Mouse (Mus musculus) heart, embryonic 11.5 days (tissue): Measurements from ENCODE around the gene Ndc80. TPM values are rescaled to one million over a fixed set of nuclear protein-coding genes. Genes with fewer than 3 reads are reported as not detected.

Experiments used
- ATAC-seq: fragments of 200-750 bp; cut with Nextera tagmentation; replicated peaks from 2 replicates; pipeline ENCODE4 v1.8.0; 2017; ENCODE audit warnings: moderate library complexity; ENCODE audit not compliant: insufficient number of reproducible peaks, low FRiP score, low TSS enrichment
- H3K27ac ChIP-seq: fragments of 300-500 bp; sonication (generic); 2 replicates; pipeline ENCODE4 v1.5.1; 2014; ENCODE audit warnings: mild to moderate bottlenecking, low read depth, low read length
- H3K27me3 ChIP-seq: fragments of 300-500 bp; sonication (generic); 2 replicates; pipeline ENCODE4 v1.6.1; 2014; ENCODE audit warnings: mild to moderate bottlenecking, low read length, mixed read lengths; ENCODE audit not compliant: control insufficient read depth, insufficient read depth
- H3K36me3 ChIP-seq: fragments of 300-500 bp; sonication (generic); 2 replicates; pipeline ENCODE4 v1.6.1; 2014; ENCODE audit warnings: mild to moderate bottlenecking, low read length, moderate library complexity, mixed read lengths; ENCODE audit not compliant: control insufficient read depth, insufficient read depth
- H3K4me1 ChIP-seq: fragments of 300-500 bp; sonication (generic); 2 replicates; pipeline ENCODE4 v1.6.1; 2014; ENCODE audit warnings: low read length; ENCODE audit not compliant: control insufficient read depth, insufficient read depth
- H3K4me2 ChIP-seq: fragments of 300-500 bp; sonication (generic); 2 replicates; pipeline ENCODE4 v1.6.1; 2014; ENCODE audit warnings: mild to moderate bottlenecking, moderate library complexity
- H3K4me3 ChIP-seq: fragments of 300-500 bp; sonication (generic); 2 replicates; pipeline ENCODE4 v1.5.1; 2014; ENCODE audit warnings: low read depth, low read length
- H3K9ac ChIP-seq: fragments of 300-500 bp; sonication (generic); 2 replicates; pipeline ENCODE4 v1.6.1; 2014; ENCODE audit warnings: mild to moderate bottlenecking, low read depth, low read length, moderate library complexity
- H3K9me3 ChIP-seq: fragments of 300-500 bp; sonication (generic); replicated peaks from 2 replicates; pipeline ENCODE4 v1.6.1; 2016; ENCODE audit warnings: low read length; ENCODE audit not compliant: control insufficient read depth
- WGBS: fragments of 180-500 bp; shearing (Covaris S2); extraction: QIAGEN DNeasy Blood & Tissue Kit; methylation state at CpG from one replicate; pipeline ENCODE4 v1.1.7; 2014; ENCODE audit not compliant: insufficient replicate concordance; 5-methylcytosine and 5-hydroxymethylcytosine counted together
- polyA plus RNA-seq: library from polyadenylated mRNA; unstranded; fragments of >200 nt; fragmentation: Nextera tagmentation; extraction: Ambion mirVana; gene quantifications from 2 replicates; pipeline ENCODE4 v1.2.1, GENCODE M21; 2014

Ndc80 gene
- polyA plus RNA-seq, 1 experiment from 2014 or later: 41.2 TPM

GRCm38 (mm10) chr17:71486231-71486851 is 40.3 kb downstream of the Ndc80 start:
- 38% methylated on average over 8 of the region's 8 CpGs for WGBS
- 0 out of 2 replicates have a peak overlapping the region, but pooled peaks have one; percentile 8 for H3K9ac ChIP-seq
- ATAC-seq: no peak
- peak overlapping the region; percentile 3 for H3K4me2 ChIP-seq
- no peak overlapping the region for H3K4me3 ChIP-seq
- H3K9me3 ChIP-seq: no peaks in the 10 kb centered on the region
- no peaks in the 10 kb centered on the region for H3K36me3 ChIP-seq
- no peaks in the 10 kb centered on the region for H3K4me1 ChIP-seq
- H3K27me3 ChIP-seq: no peaks in the 10 kb centered on the region
- H3K27ac ChIP-seq: no peak overlapping the region

GRCm38 (mm10) chr17:71485791-71486230 is 40.8 kb downstream of the Ndc80 start:
- H3K36me3 ChIP-seq: no peaks in the 10 kb centered on the region
- no peak overlapping the region for H3K27ac ChIP-seq
- 67% methylated on average over 12 of the region's 12 CpGs for WGBS
- H3K4me1 ChIP-seq: no peaks in the 10 kb centered on the region
- peak overlapping the region; percentile 3 for H3K4me2 ChIP-seq
- no peak for ATAC-seq
- no peaks in the 10 kb centered on the region for H3K27me3 ChIP-seq
- H3K9me3 ChIP-seq: no peaks in the 10 kb centered on the region
- no peak overlapping the region for H3K4me3 ChIP-seq
- no peak overlapping the region for H3K9ac ChIP-seq

GRCm38 (mm10) chr17:71484711-71485110 is 41.9 kb downstream of the Ndc80 start:
- H3K9me3 ChIP-seq: no peaks in the 10 kb centered on the region
- H3K27me3 ChIP-seq: no peaks in the 10 kb centered on the region
- H3K27ac ChIP-seq: no peak overlapping the region
- no peak overlapping the region for H3K9ac ChIP-seq
- no peak for ATAC-seq
- WGBS: 82% methylated on average over 5 of the region's 5 CpGs
- no peaks in the 10 kb centered on the region for H3K4me1 ChIP-seq
- H3K36me3 ChIP-seq: no peaks in the 10 kb centered on the region
- H3K4me2 ChIP-seq: no peak overlapping the region
- no peak overlapping the region for H3K4me3 ChIP-seq

DNA sequence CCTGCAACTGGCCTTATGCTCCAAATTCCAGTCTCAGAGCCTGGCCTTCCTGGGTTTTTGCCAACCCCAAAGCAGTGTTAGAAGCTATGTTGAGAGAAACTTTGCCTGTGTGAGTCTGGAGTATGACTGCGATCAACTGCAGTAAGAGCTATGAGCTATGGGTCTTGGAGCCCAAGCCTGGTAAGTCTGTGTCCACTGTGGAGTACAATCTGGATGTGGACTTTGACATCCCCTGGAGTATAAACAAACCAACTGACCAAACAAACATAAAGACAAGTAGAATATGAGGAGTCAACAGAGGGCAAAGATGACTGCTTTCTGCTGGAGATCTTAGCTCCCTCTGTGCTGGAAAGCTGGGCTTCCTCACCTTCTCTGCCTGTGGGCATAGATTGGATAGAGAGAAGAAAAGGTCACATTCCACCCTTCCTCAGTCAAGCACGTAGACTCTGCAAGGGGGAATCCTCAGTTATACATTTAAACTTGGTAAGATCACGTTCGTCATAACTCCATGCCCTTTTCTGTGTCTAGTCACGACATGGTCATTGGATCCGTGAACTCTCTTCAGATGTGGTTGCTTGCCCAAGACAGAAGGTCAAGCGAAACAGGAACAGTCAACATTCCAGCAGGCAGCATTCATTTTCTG is 43.1 kb downstream of the Ndc80 start:
- WGBS: 84% methylated on average over 7 of the region's 7 CpGs
- no peak overlapping the region for H3K27ac ChIP-seq
- H3K4me3 ChIP-seq: no peak overlapping the region
- H3K4me2 ChIP-seq: no peak overlapping the region
- H3K9me3 ChIP-seq: no peaks in the 10 kb centered on the region
- H3K4me1 ChIP-seq: no peaks in the 10 kb centered on the region
- no peak overlapping the region for H3K9ac ChIP-seq
- no peaks in the 10 kb centered on the region for H3K36me3 ChIP-seq
- no peaks in the 10 kb centered on the region for H3K27me3 ChIP-seq
- no peak for ATAC-seq

DNA sequence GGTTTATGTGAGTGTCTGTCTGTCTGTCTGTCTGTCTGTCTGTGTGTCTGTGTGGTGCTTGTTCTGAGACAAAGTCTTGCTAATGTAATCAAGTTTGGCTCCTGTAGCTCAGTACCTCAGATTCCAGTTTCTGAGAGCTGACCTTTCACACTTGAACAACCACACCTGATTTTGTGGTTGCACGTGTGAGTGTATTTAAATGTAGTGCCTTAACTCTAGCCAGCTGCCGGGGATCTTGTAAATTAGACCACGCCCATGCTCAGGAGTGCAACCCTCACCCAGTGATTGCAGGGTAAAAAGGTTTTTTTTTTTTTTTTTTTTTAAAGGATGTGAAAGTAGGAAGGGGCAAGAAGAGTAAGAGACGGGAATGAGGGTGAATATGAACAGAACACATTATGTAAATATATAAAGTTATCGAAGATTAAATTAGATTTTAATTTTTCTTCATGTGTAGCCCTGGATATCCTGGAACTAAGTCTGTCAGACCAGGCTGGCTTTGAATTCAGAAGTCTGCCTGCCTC is 47.2 kb downstream of the Ndc80 start:
- Histone ChIP-seq H3K4me2 (no peak overlapping the region), H3K9ac (no peak overlapping the region), H3K27ac (no peak overlapping the region), H3K9me3 (no peaks in the 10 kb centered on the region), H3K36me3 (no peaks in the 10 kb centered on the region), H3K4me1 (no peaks in the 10 kb centered on the region), H3K27me3 (no peaks in the 10 kb centered on the region), H3K4me3 (no peak overlapping the region)
- WGBS: 55% methylated on average over 5 of the region's 5 CpGs
- no peak for ATAC-seq

DNA sequence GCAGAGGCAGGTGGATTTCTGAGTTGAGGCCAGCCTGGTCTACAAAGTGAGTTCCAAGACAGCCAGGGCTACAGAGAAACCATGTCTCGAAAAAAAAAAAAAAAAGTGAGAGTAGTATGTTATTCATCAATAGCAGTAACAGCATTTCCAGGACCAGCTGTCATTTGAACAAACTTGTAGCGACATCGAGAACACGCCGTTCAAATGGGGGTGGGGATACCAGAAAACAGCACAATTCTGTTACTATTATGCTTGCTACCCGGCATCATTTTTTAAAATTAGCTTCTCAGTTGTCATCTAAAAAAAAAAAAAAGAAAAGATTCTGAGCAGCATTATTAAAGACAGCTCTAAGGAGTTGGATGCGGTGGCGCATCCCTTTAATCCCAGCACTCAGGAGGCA is 49.2 kb downstream of the Ndc80 start:
- Histone ChIP-seq H3K4me2 (no peak overlapping the region), H3K9me3 (no peaks in the 10 kb centered on the region), H3K9ac (no peak overlapping the region), H3K27ac (no peak overlapping the region), H3K4me1 (peaks cover 6% of the 10 kb centered on the region), H3K4me3 (no peak overlapping the region), H3K27me3 (no peaks in the 10 kb centered on the region), H3K36me3 (no peaks in the 10 kb centered on the region)
- 90% methylated on average over 8 of the region's 8 CpGs for WGBS
- no peak for ATAC-seq

DNA sequence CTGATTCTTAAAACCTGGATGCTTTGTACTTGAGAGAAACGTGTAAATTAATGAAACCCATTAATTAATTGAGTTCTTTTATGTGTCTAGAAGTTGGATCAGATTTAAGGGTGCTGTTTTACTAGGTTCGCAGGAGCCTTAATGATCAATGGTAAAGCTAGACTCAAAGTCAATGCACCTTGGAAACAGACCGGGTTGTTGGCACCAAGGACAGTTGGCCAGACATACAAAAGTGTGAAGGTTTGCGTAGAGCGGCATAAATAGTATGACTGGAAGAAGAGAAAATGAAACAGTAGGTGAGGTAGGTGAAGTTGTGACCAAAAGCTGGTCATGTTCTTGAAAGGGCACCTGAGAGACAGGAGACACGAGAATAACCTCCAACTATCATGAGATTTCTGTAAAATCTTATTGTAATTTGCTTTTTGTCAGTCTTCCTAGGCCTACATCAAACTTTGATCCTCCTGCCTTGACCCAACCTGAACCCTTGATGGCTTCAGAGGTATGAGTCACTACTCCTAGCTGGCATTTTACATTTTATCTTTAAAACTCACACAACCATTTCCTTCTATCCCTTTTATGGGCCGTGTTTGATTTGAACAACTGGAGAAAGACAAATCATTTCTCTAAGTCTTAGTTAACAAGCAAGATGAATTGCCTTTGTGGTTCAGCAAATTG is 50.2 kb downstream of the Ndc80 start:
- Histone ChIP-seq H3K9ac (peak overlapping the region; percentile 93; the same call in 1 of the 2 replicates), H3K9me3 (no peaks in the 10 kb centered on the region), H3K4me3 (peak overlapping the region; percentile 93), H3K27ac (no peak overlapping the region), H3K4me1 (peaks cover 6% of the 10 kb centered on the region), H3K4me2 (peak overlapping the region; percentile 88), H3K27me3 (no peaks in the 10 kb centered on the region), H3K36me3 (no peaks in the 10 kb centered on the region)
- no peak for ATAC-seq
- whole genome bisulfite sequencing: 76% methylated on average over 7 of the region's 7 CpGs

GRCm38 (mm10) chr17:71475705-71476089 is 51.0 kb downstream of the Ndc80 start:
- Histone ChIP-seq H3K4me2 (peak overlapping the region; percentile 88), H3K27me3 (no peaks in the 10 kb centered on the region), H3K9me3 (no peaks in the 10 kb centered on the region), H3K4me1 (peaks cover 6% of the 10 kb centered on the region), H3K27ac (peak overlapping the region; percentile 97), H3K9ac (peak overlapping the region; percentile 93), H3K36me3 (no peaks in the 10 kb centered on the region), H3K4me3 (peak overlapping the region; percentile 93)
- peak; percentile 69 for ATAC-seq
- 1% methylated on average over 31 of the region's 31 CpGs for WGBS
